Mouse (Mus musculus) spleen, adult 2 months (tissue): Measurements from ENCODE around the gene Plcb4. TPM values are rescaled to one million over a fixed set of nuclear protein-coding genes. Genes with fewer than 3 reads are reported as not detected.

Experiments used
- DNase-seq, 2 experiments: peaks; one replicate each; pipeline versions ENCODE4 v3.0.0 to v3.0.0-alpha.2; 2012 to 2021; ENCODE audit warnings: low spot score in 2 of 2, low read depth in 1 of 2
- H3K27ac ChIP-seq: fragments of 200-500 bp; 2 replicates; pipeline ENCODE4 v1.5.1; 2012; ENCODE audit warnings: low read length, inconsistent platforms; ENCODE audit not compliant: insufficient read depth
- H3K27me3 ChIP-seq: fragments of 200-500 bp; 2 replicates; pipeline ENCODE4 v1.6.1; 2012; ENCODE audit warnings: mild to moderate bottlenecking, moderate library complexity, low read length, inconsistent platforms; ENCODE audit not compliant: control insufficient read depth, insufficient read depth
- H3K36me3 ChIP-seq: fragments of 200-500 bp; 2 replicates; pipeline ENCODE4 v1.6.1; 2012; ENCODE audit warnings: mild to moderate bottlenecking, low read length, inconsistent platforms; ENCODE audit not compliant: control insufficient read depth, insufficient read depth
- H3K4me1 ChIP-seq: fragments of 200-500 bp; 2 replicates; pipeline ENCODE4 v1.6.1; 2011; ENCODE audit warnings: inconsistent platforms; ENCODE audit not compliant: control insufficient read depth, insufficient read depth, insufficient read length
- H3K4me3 ChIP-seq: fragments of 200-500 bp; 2 replicates; pipeline ENCODE4 v1.5.1; 2011; ENCODE audit warnings: mild to moderate bottlenecking, inconsistent platforms; ENCODE audit not compliant: insufficient read depth, insufficient read length; ENCODE audit errors: extremely low read depth
- CTCF ChIP-seq: fragments of 200-500 bp; IDR thresholded peaks from 2 replicates; pipeline ENCODE4 v1.5.1; 2011; ENCODE audit warnings: mild to moderate bottlenecking, inconsistent platforms; ENCODE audit not compliant: insufficient read depth, insufficient read length, insufficient replicate concordance; ENCODE audit errors: extremely low read depth
- POLR2A ChIP-seq: fragments of 200-500 bp; IDR thresholded peaks from 2 replicates; pipeline ENCODE4 v1.6.1; 2011; ENCODE audit warnings: low read depth, low read length, inconsistent platforms
- WGBS: fragments of 180-500 bp; shearing (Covaris S2); methylation state at CpG from one replicate; pipeline ENCODE4 v1.1.7; 2018; 5-methylcytosine and 5-hydroxymethylcytosine counted together
- polyA plus RNA-seq: library from polyadenylated mRNA; depleted of rRNA; stranded (reverse); fragments of >200 nt; gene quantifications from 2 replicates; pipeline ENCODE4 v1.2.3, GENCODE M21; 2012

Plcb4 gene
- polyA plus RNA-seq, 1 experiment, result 2.4 TPM

DNA sequence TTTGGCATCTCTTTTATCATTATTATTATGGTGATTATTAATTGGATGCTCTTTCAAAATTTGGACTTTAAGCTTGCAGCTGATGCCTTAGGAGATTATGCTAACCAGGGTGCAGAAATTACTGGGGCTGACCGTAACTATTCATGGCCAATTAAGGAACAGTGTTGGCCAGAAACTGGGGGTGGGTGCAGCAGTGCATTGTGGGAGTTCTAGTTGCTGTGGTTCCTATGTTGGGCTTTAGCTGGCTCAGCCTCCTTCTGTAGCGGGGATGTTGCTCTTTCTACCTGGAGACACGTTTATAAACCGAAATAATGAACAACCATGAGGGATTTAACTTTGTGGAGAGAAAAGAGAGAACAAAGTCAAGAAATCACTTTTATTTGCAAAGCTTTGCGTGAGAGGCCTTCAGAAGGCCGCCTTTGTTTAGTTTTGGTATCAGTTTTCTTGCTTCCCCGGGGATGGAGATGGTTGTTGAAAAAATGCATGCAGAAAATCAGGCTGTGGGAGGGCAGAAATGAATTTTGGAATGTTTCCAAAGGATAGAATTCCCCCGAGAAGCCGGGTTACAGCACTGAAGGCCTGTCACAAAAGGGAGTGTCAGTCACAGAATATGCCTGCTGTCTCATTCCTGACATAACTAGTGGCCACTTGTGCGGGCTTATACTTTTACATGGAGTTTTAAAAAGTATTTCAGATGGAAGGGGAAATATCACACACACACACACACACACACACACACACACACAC is 84.3 kb downstream of the Plcb4 start:
- Histone ChIP-seq H3K27ac (no peak overlapping the region), H3K4me3 (no peak overlapping the region), H3K27me3 (no peaks in the 10 kb centered on the region), H3K36me3 (no peaks in the 10 kb centered on the region), H3K4me1 (no peaks in the 10 kb centered on the region)
- 86% methylated on average over 10 of the region's 10 CpGs for WGBS
- DNase-seq, result no peak
- no peak for TF ChIP-seq POLR2A
- no peak for TF ChIP-seq CTCF

DNA sequence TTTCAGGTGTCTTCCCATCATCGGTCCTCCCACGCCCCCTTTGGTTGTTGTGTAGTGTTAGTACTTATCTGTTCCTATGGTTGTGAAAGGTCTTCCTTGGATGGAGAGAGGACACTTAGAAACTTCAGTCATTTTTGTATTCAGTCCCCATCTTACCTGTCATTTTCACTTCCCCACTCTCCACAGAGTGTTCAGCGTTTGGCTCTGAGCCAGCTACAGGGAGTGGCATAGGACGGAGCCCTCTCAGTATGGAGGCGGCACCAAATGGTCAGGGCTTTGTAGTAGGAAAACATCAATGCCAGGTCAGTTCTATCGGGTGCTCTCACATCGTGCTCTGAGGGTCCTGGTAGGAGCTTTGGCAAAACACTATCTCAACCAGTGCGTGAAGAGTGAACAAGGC is 85.9 kb downstream of the Plcb4 start:
- no peaks in the 10 kb centered on the region for H3K4me1 ChIP-seq
- 85% methylated on average over 8 of the region's 8 CpGs for WGBS
- no peaks in the 10 kb centered on the region for H3K36me3 ChIP-seq
- H3K4me3 ChIP-seq, result no peak overlapping the region
- no peak for DNase-seq
- no peaks in the 10 kb centered on the region for H3K27me3 ChIP-seq
- H3K27ac ChIP-seq, result no peak overlapping the region
- no peak for TF ChIP-seq CTCF
- TF ChIP-seq POLR2A, result no peak

DNA sequence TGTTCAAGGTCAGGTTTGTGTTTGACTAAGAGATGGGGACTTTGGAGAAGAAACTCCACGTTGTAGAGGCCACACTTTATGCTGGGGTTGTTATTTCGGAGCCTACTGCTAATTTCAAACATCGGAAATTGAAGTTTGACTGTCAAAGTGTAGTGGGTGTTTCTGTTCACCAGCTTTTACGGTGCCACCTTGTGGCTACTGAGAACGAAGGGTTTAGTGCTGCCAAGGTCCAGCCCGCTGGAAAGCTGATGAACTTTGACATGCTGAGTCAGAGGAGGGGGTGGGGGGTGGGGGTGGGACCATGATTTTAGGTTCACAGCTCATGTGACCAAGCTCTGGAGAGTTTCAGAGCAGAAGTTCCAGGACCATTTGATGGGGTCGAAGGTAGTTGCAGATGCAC is 86.3 kb downstream of the Plcb4 start:
- Histone ChIP-seq H3K4me3 (no peak overlapping the region), H3K4me1 (no peaks in the 10 kb centered on the region), H3K27me3 (no peaks in the 10 kb centered on the region), H3K27ac (no peak overlapping the region), H3K36me3 (no peaks in the 10 kb centered on the region)
- WGBS, result 62% methylated on average over 7 of the region's 7 CpGs
- DNase-seq, result no peak
- TF ChIP-seq CTCF (no peak), POLR2A (no peak)

DNA sequence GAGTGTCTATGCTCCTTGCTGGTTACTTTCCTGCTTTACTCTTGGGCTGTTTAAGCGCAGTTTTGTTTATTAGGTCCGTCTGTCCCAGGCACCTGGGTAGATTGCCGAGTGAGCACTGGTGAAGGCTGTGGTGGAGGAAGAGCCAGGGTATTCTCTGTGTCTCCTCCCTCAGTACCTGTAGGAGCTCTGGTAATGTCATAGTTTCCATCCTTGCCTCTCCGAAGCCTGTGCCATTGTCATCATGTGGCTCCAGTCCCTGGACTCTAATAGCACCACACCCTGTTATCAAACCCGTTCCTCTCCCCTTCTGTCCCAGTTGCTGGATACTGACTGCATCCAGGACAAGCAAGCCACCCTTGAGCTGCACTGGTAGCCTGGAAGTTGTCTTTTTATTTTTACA is 89.6 kb downstream of the Plcb4 start:
- no peak for DNase-seq
- TF ChIP-seq POLR2A (no peak), CTCF (no peak)
- 89% methylated on average over 5 of the region's 5 CpGs for WGBS
- H3K4me3 ChIP-seq, result no peak overlapping the region
- H3K27me3 ChIP-seq, result no peaks in the 10 kb centered on the region
- H3K27ac ChIP-seq, result no peak overlapping the region
- no peaks in the 10 kb centered on the region for H3K36me3 ChIP-seq
- H3K4me1 ChIP-seq, result no peaks in the 10 kb centered on the region

DNA sequence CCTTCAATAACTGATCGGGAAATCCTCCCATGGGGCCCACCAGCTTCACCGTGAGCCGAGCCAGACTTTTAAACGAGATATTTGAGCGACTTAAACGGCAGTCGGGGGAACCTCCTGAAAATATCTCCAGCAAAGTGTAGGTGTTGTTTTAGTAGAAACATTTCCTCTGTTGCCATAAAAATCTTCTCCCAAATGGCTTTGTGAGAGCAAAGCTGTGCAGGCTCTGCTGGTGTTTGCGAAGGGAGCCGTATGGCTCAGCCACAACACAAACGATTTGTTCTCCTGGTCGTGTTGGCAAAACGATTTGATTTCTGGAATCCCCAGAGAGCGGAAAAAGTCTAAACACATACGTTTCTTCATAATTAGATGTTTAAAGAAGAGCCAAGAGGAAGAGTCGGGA is 90.8 kb downstream of the Plcb4 start:
- WGBS, result 92% methylated on average over 15 of the region's 15 CpGs
- no peaks in the 10 kb centered on the region for H3K36me3 ChIP-seq
- no peaks in the 10 kb centered on the region for H3K4me1 ChIP-seq
- no peak overlapping the region for H3K4me3 ChIP-seq
- TF ChIP-seq POLR2A, result no peak
- TF ChIP-seq CTCF, result no peak
- no peak for DNase-seq
- H3K27me3 ChIP-seq, result no peaks in the 10 kb centered on the region
- H3K27ac ChIP-seq, result no peak overlapping the region

DNA sequence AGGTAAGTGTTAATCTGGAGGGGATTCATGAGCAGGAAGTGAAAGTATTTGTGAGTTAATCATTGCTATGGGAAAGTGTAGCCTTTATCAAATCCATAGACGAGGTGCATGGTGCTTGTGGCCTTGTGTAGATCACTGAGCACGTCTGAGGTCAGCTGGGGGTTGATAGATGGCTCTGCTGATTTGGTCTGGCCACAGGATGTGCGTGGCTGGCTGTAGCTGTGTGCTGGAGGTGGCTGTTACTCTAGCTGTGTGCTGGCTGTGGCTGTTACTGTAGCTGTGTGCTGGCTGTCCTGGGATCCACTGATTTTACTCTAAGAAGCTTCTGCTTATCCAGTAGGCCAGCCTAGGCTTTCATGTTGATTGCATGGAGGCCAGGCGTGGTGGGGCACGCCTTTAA is 91.9 kb downstream of the Plcb4 start:
- Histone ChIP-seq H3K27ac (no peak overlapping the region), H3K4me1 (no peaks in the 10 kb centered on the region), H3K4me3 (no peak overlapping the region), H3K27me3 (no peaks in the 10 kb centered on the region), H3K36me3 (no peaks in the 10 kb centered on the region)
- DNase-seq, result no peak
- no peak for TF ChIP-seq POLR2A
- no peak for TF ChIP-seq CTCF
- WGBS, result 65% methylated on average over 5 of the region's 5 CpGs

DNA sequence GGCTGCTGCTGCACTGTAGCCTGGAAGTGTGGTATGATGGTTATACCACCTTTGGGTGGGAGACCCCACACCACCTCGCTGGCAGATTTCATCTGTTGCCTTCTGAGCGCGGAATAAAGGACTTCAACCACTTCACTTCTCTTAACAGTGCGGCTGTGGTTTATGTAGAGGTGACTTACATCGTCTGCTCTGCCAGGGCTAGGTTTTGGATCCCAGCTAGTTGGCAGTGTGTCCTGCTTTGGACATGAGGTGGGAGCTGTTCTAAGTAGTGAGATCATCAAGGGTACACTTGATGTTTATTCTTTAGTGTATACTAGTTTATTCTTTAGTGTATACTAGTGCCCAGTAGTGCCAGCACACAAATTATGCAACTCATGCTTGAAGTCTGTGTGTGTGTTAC is 97.0 kb downstream of the Plcb4 start:
- Histone ChIP-seq H3K4me3 (no peak overlapping the region), H3K36me3 (no peaks in the 10 kb centered on the region), H3K27me3 (no peaks in the 10 kb centered on the region), H3K27ac (no peak overlapping the region), H3K4me1 (no peaks in the 10 kb centered on the region)
- WGBS, result 90% methylated on average over 5 of the region's 5 CpGs
- TF ChIP-seq POLR2A (no peak), CTCF (no peak)
- DNase-seq, result no peak
